Mouse (Mus musculus): ENCODE data around the gene Ptpn14.

DNA sequence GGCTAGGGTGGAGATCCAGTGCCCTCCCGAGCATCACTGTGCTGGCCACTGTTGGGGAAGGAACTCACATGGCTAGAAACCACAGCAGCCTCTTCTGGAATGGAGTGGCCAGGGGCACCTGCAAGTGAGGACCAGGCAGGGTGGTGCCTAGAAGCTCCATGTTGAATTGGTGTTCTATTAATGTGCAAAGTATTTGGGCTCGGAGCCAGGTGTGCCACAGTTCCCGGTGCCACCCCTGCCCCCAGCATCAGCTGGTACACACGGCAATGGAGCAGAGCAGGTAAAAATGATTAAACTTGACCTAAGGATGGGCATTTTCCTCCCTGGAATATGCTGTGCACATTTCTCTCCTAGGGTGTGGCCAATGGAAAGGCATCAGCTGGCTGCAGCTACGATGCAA lies 14.0 kb downstream of the Ptpn14 start:
- TF ChIP-seq CTCF (IDR thresholded peaks at IDR 0.05; ENCODE audit: control insufficient read depth, insufficient read depth, low read length) = no peak
- TF ChIP-seq POLR2A (IDR thresholded peaks at IDR 0.05; ENCODE audit: borderline replicate concordance, control insufficient read depth, low read depth, low read length) = no peak
